Mouse (Mus musculus): ENCODE data around the gene Zfhx2.

The Zfhx2 gene

GRCm38 (mm10) chr14:55092011-55092577, at the start of gene Zfhx2:
TSS of gene Zfhx2 (minus strand) at chr14:55092324.
- peak; percentile 89 for DNase-seq (ENCODE audit: low spot score)

- no peak for DNase-seq (ENCODE audit: low spot score)
These were observed 47.2 kb upstream of the Zfhx2 start for GRCm38 (mm10) chr14:55139313-55139712.

GRCm38 (mm10) chr14:55135676-55136075, 43.6 kb upstream of the Zfhx2 start:
- DNase-seq (ENCODE audit: low spot score), result no peak

- no peak for DNase-seq (ENCODE audit: low spot score)
These were observed 34.4 kb upstream of the Zfhx2 start for GRCm38 (mm10) chr14:55126521-55126920.

GRCm38 (mm10) chr14:55125711-55126110, 33.6 kb upstream of the Zfhx2 start:
- no peak for DNase-seq (ENCODE audit: low spot score)

- DNase-seq (ENCODE audit: low spot score), result no peak
These were observed 30.2 kb upstream of the Zfhx2 start for GRCm38 (mm10) chr14:55122359-55122758.

GRCm38 (mm10) chr14:55121947-55122346, 29.8 kb upstream of the Zfhx2 start:
- DNase-seq (ENCODE audit: low spot score), result peak; percentile 68

- DNase-seq (ENCODE audit: low spot score), result no peak
These were observed 27.5 kb upstream of the Zfhx2 start for GRCm38 (mm10) chr14:55119421-55120134.

- DNase-seq (ENCODE audit: low spot score), result no peak
These were observed 26.7 kb upstream of the Zfhx2 start for GRCm38 (mm10) chr14:55118852-55119251.

- no peak for DNase-seq (ENCODE audit: low spot score)
These were observed 24.5 kb upstream of the Zfhx2 start, which contains the start of gene Jph4 for GRCm38 (mm10) chr14:55116425-55117200. TSS of gene Jph4 (minus strand) at chr14:55116935.

- no peak for DNase-seq (ENCODE audit: low spot score)
These were observed 23.7 kb upstream of the Zfhx2 start for GRCm38 (mm10) chr14:55115846-55116245.

GRCm38 (mm10) chr14:55114759-55115701, 22.9 kb upstream of the Zfhx2 start:
- peak; percentile 31 for DNase-seq (ENCODE audit: low spot score)

- DNase-seq (ENCODE audit: low spot score), result no peak
These were observed 22.0 kb upstream of the Zfhx2 start for GRCm38 (mm10) chr14:55113975-55114645.

- no peak for DNase-seq (ENCODE audit: low spot score)
These were observed 21.3 kb upstream of the Zfhx2 start for GRCm38 (mm10) chr14:55113351-55113974.

GRCm38 (mm10) chr14:55111720-55112119, 19.6 kb upstream of the Zfhx2 start:
- no peak for DNase-seq (ENCODE audit: low spot score)

- DNase-seq (ENCODE audit: low spot score), result no peak
These were observed 18.0 kb upstream of the Zfhx2 start for GRCm38 (mm10) chr14:55110076-55110475.

GRCm38 (mm10) chr14:55109048-55109873, 17.1 kb upstream of the Zfhx2 start:
- DNase-seq (ENCODE audit: low spot score), result no peak

GRCm38 (mm10) chr14:55108202-55108870, 16.2 kb upstream of the Zfhx2 start:
- no peak for DNase-seq (ENCODE audit: low spot score)

- no peak for DNase-seq (ENCODE audit: low spot score)
These were observed 14.9 kb upstream of the Zfhx2 start for GRCm38 (mm10) chr14:55106990-55107389.

All from urinary bladder, postnatal 25 days (tissue).